Mouse (Mus musculus) heart, embryonic 12.5 days (tissue): ENCODE data around the gene Mfsd6l. TPM values are rescaled to one million over a fixed set of nuclear protein-coding genes. Genes with fewer than 3 reads are reported as not detected.

Experiments used
- ATAC-seq: fragments of 200-750 bp; cut with Nextera tagmentation; 2 replicates; pipeline ENCODE4 v1.8.0; 2017; ENCODE audit warnings: moderate TSS enrichment, moderate library complexity; ENCODE audit not compliant: insufficient number of reproducible peaks, low FRiP score
- H3K27ac ChIP-seq: fragments of 300-500 bp; sonication (generic); 2 replicates; pipeline ENCODE4 v1.5.1; 2016; ENCODE audit warnings: mild to moderate bottlenecking, moderate library complexity; ENCODE audit not compliant: poor library complexity, severe bottlenecking
- H3K27me3 ChIP-seq: fragments of 300-500 bp; sonication (generic); replicated peaks from 2 replicates; pipeline ENCODE4 v1.6.1; 2016; ENCODE audit warnings: mild to moderate bottlenecking, moderate library complexity
- H3K36me3 ChIP-seq: fragments of 300-500 bp; sonication (generic); 2 replicates; pipeline ENCODE4 v1.6.1; 2016; ENCODE audit warnings: mild to moderate bottlenecking, moderate library complexity
- H3K4me1 ChIP-seq: fragments of 300-500 bp; sonication (generic); replicated peaks from 2 replicates; pipeline ENCODE4 v1.6.1; 2016; ENCODE audit warnings: mild to moderate bottlenecking
- H3K4me2 ChIP-seq: fragments of 300-500 bp; sonication (generic); 2 replicates; pipeline ENCODE4 v1.6.1; 2016; ENCODE audit warnings: mild to moderate bottlenecking, moderate library complexity
- H3K4me3 ChIP-seq: fragments of 300-500 bp; sonication (generic); 2 replicates; pipeline ENCODE4 v1.5.1; 2016; ENCODE audit warnings: mild to moderate bottlenecking
- H3K9ac ChIP-seq: fragments of 300-500 bp; sonication (generic); 2 replicates; pipeline ENCODE4 v1.6.1; 2016; ENCODE audit warnings: mild to moderate bottlenecking, moderate library complexity
- H3K9me3 ChIP-seq: fragments of 300-500 bp; sonication (generic); replicated peaks from 2 replicates; pipeline ENCODE4 v1.6.1; 2016; ENCODE audit warnings: mild to moderate bottlenecking, moderate library complexity
- WGBS: fragments of 180-500 bp; shearing (Covaris S2); methylation state at CpG from one replicate; pipeline ENCODE4 v1.1.7; 2016; 5-methylcytosine and 5-hydroxymethylcytosine counted together
- polyA plus RNA-seq: library from polyadenylated mRNA; unstranded; fragments of >200 nt; fragmentation: Nextera tagmentation; extraction: Ambion mirVana; gene quantifications from 2 replicates; pipeline ENCODE4 v1.2.1, GENCODE M21; 2016

Mfsd6l gene
- polyA plus RNA-seq, 1 experiment from 2014 or later, result 0.08 TPM

DNA sequence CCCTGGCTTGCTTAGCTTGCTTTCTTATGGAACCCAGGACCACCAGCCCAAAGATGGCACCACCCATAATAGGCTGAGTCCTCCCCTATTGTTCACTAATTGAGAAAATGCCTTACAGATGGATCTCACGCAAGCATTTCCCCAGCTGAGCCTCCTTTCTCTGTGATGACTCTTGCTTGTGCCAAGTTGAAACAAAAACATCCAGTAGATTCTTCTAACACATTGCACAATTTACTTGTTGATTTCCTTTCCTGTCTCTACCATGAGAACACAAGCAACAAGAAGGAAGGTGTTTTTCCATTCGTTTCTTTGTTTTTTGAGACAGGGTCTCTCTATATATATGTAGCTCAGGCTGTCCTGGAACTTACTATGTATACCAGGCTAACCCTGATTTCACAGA lies 51.1 kb downstream of the Mfsd6l start:
- WGBS, result 83% methylated on average over 2 of the region's 2 CpGs
- no peaks in the 10 kb centered on the region for H3K36me3 ChIP-seq
- no peak overlapping the region for H3K27ac ChIP-seq
- no peak overlapping the region for H3K4me3 ChIP-seq
- no peaks in the 10 kb centered on the region for H3K27me3 ChIP-seq
- no peaks in the 10 kb centered on the region for H3K9me3 ChIP-seq
- H3K4me1 ChIP-seq, result peaks cover 28% of the 10 kb centered on the region
- H3K9ac ChIP-seq, result no peak overlapping the region
- H3K4me2 ChIP-seq, result no peak overlapping the region
- no peak for ATAC-seq

Other genes starting within 250 kb of the Mfsd6l start
- 38.6 and 41.9 TPM in 2 replicates for gene Ntn1, start 155.4 kb upstream of the Mfsd6l start, polyA plus RNA-seq
- 0.14 and 0.21 TPM in 2 replicates for gene Pik3r5, start 124.1 kb upstream of the Mfsd6l start, polyA plus RNA-seq
- 2.1 and 3.1 TPM in 2 replicates for gene Pik3r6, start 53.2 kb upstream of the Mfsd6l start, polyA plus RNA-seq
- 0.46 and 0.55 TPM in 2 replicates for gene Ccdc42, start 30.8 kb downstream of the Mfsd6l start, polyA plus RNA-seq
- gene Myh10, start 135.4 kb downstream of the Mfsd6l start, polyA plus RNA-seq, result 219 and 235 TPM in 2 replicates